Mouse (Mus musculus): ENCODE results near the gene 1700023F06Rik. TPM values are rescaled to one million over a fixed set of nuclear protein-coding genes. Genes with fewer than 3 reads are reported as not detected.

The 1700023F06Rik gene
- polyA plus RNA-seq, 1 experiment = not detected

DNA sequence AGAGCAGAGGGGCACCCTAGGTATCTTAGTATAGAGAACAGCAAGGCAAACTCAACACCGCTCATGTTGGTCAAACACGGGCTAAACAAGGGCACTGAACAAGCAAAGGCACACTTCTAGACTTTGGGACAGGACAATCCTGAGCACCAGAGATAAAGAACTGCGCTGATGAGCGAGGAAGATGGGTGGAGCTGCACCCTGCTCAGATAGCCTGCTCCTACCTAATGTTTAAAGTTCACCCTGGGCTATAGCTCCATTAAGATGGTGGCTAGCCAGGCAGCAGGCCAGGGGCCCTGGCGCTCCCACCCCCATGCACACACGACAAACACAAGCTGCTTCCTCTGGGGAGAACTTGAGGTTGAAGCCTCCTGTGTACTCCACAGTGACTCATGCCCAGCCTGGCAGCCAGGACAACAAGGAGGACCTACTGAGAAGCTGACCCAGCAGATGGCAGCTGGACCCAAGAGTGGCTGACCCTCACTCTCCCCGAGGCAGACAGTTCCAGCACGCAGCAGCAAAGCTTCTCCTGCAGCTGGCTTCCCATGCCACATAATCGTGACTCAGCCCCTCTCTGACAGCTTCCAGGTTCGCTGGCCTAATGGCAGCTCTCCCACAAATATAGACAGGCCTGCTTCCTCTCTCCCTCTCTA lies 37.8 kb upstream of the 1700023F06Rik start:
- Histone ChIP-seq H3K9me3 (ENCODE audit: control insufficient read depth, low read length) (no peaks in the 10 kb centered on the region), H3K27me3 (ENCODE audit: control insufficient read depth) (no peaks in the 10 kb centered on the region), H3K4me1 (ENCODE audit: control insufficient read depth) (peaks cover 12% of the 10 kb centered on the region), H3K4me3 (replicated peaks) (no peak overlapping the region), H3K36me3 (ENCODE audit: control insufficient read depth) (no peaks in the 10 kb centered on the region)
- TF ChIP-seq GATA1 (IDR thresholded peaks at IDR 0.05; ENCODE audit: low read length) = no peak
- no peak for TF ChIP-seq TAL1 (IDR thresholded peaks at IDR 0.05; ENCODE audit: low read length)

DNA sequence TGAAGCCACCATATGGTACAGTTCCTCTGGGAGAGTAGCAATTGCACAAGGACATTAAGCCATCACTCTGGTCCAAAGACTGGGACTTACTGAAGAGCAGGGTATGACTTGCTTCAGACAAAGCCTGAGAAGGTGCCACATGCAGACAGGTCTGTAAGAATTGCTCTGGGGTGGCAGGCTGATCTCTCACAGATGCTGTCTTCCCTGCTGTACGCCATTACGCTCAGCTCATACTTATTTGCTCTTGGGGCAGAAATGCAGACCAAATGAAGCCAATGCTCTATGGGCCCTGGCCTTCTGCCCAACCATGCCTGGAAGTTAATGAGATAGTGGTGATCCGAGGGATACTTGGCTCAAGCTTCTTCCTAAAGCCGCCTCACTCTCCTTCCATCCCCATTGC lies 36.5 kb upstream of the 1700023F06Rik start:
- Histone ChIP-seq H3K4me1 (ENCODE audit: control insufficient read depth) (peaks cover 12% of the 10 kb centered on the region), H3K27me3 (ENCODE audit: control insufficient read depth) (no peaks in the 10 kb centered on the region), H3K4me3 (replicated peaks) (no peak overlapping the region), H3K9me3 (ENCODE audit: control insufficient read depth, low read length) (no peaks in the 10 kb centered on the region), H3K36me3 (ENCODE audit: control insufficient read depth) (no peaks in the 10 kb centered on the region)
- no peak for TF ChIP-seq TAL1 (IDR thresholded peaks at IDR 0.05; ENCODE audit: low read length)
- TF ChIP-seq GATA1 (IDR thresholded peaks at IDR 0.05; ENCODE audit: low read length) = no peak

DNA sequence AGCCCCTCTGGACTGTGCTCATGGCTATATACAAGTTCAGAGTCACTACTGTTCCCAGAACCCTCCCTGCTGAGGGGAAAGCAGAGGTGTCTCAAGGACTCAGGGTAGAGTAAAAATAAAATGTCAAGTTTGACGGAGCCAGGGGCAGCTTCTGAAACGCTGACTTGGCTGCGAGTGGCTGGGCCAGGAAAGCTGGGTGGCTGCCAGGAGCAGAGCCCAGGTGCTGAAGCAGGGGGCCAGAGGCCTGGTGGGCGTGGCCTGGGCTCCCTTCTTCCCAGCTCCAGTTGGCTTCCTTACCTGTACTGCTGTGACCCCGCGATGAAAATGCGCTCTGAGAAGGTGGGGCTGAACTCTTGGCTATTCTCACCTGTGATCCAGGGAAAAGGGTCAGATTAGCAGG lies 32.4 kb upstream of the 1700023F06Rik start:
- Histone ChIP-seq H3K9me3 (ENCODE audit: control insufficient read depth, low read length) (no peaks in the 10 kb centered on the region), H3K36me3 (ENCODE audit: control insufficient read depth) (no peaks in the 10 kb centered on the region), H3K4me3 (replicated peaks) (no peak overlapping the region), H3K27me3 (ENCODE audit: control insufficient read depth) (no peaks in the 10 kb centered on the region), H3K4me1 (ENCODE audit: control insufficient read depth) (peaks cover under 1% of the 10 kb centered on the region; the same call in 1 of the 2 replicates)
- TF ChIP-seq TAL1 (IDR thresholded peaks at IDR 0.05; ENCODE audit: low read length) (no peak), GATA1 (IDR thresholded peaks at IDR 0.05; ENCODE audit: low read length) (no peak)

DNA sequence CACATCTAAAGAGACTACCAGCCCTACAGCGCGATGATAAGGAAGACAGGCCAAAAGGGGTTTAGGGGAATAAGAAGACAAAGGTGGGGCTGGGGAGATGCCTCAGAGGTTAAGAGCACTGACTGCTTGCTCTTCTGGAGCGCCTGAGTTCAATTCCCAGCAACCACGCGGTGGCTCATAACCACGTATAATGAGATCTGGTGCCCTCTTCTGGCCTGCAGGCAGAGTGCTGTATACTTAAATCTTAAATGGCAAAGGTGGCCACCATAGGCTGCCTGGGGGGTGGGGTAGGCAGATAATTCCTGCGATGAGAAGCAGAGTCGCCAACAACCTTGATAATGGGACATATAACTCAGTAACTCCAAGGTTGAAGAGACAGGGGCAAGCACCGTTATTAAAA lies 29.4 kb upstream of the 1700023F06Rik start:
- Histone ChIP-seq H3K27me3 (ENCODE audit: control insufficient read depth) (no peaks in the 10 kb centered on the region), H3K9me3 (ENCODE audit: control insufficient read depth, low read length) (no peaks in the 10 kb centered on the region), H3K4me3 (replicated peaks) (no peak overlapping the region), H3K4me1 (ENCODE audit: control insufficient read depth) (no peaks in the 10 kb centered on the region), H3K36me3 (ENCODE audit: control insufficient read depth) (no peaks in the 10 kb centered on the region)
- TF ChIP-seq GATA1 (IDR thresholded peaks at IDR 0.05; ENCODE audit: low read length) (no peak), TAL1 (IDR thresholded peaks at IDR 0.05; ENCODE audit: low read length) (no peak)

DNA sequence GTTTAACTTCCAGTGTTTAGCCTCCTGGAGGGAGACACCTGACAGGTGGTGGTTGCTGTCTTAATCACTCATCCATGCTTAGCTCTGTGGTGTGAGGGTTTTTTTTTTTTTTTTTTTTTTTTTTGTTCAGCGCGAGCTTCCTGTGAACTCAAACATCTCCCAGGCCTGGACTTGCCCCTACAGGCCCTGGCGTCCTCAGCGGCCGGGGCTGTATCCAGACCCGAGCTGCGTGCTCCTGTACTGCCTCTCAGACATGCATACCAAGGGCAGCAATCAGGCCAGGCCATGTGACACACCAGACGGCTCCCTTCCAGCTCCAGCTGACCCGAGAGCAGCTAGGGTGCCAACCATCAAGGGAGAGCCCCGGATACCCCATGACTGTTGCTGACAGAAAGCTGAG lies 28.5 kb upstream of the 1700023F06Rik start:
- Histone ChIP-seq H3K27me3 (ENCODE audit: control insufficient read depth) (no peaks in the 10 kb centered on the region), H3K4me3 (replicated peaks) (no peak overlapping the region), H3K4me1 (ENCODE audit: control insufficient read depth) (no peaks in the 10 kb centered on the region), H3K36me3 (ENCODE audit: control insufficient read depth) (no peaks in the 10 kb centered on the region), H3K9me3 (ENCODE audit: control insufficient read depth, low read length) (no peaks in the 10 kb centered on the region)
- TF ChIP-seq TAL1 (IDR thresholded peaks at IDR 0.05; ENCODE audit: low read length) = no peak
- no peak for TF ChIP-seq GATA1 (IDR thresholded peaks at IDR 0.05; ENCODE audit: low read length)

DNA sequence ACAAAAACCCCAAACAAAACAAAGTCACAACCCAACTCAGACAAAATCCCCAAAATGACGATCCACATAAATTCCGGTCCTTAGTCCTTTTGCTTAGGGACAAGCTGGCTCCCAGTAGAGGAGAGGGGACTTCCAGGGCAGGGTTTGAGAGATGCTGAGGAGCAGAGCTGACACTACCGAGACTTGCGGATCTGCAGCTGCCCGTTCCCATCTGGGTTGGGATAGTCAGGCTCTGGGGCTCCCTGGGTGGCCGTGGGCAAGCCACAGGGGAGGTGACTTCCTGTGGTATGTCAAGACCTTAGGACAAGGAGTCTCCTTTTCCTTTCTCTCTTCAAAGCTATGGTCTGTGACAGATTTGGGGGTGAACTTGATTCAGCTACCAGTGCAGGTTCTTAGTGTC lies 28.1 kb upstream of the 1700023F06Rik start:
- Histone ChIP-seq H3K9me3 (ENCODE audit: control insufficient read depth, low read length) (no peaks in the 10 kb centered on the region), H3K4me3 (replicated peaks) (no peak overlapping the region), H3K27me3 (ENCODE audit: control insufficient read depth) (no peaks in the 10 kb centered on the region), H3K36me3 (ENCODE audit: control insufficient read depth) (no peaks in the 10 kb centered on the region), H3K4me1 (ENCODE audit: control insufficient read depth) (no peaks in the 10 kb centered on the region)
- TF ChIP-seq GATA1 (IDR thresholded peaks at IDR 0.05; ENCODE audit: low read length) (no peak), TAL1 (IDR thresholded peaks at IDR 0.05; ENCODE audit: low read length) (no peak)

DNA sequence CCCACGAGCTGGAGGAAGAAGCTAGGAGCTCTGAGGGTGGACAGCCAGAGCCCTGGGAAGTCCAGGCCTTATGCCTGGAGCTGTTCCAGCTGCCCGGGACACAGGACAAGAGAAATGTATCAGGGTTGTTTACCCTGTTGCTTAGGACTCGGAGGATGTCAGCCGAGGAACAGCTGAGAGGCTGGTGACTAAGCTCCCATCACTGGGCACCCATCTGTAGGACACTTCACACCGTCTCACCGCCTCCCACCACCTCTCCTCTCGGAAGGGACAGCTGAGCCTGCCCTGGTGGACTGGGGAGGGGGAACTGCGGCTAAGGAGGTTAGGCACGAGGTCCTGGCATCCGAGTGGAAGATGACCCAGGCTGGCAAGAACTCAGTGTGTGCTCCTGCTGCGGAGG lies 27.3 kb upstream of the 1700023F06Rik start:
- Histone ChIP-seq H3K27me3 (ENCODE audit: control insufficient read depth) (no peaks in the 10 kb centered on the region), H3K9me3 (ENCODE audit: control insufficient read depth, low read length) (no peaks in the 10 kb centered on the region), H3K36me3 (ENCODE audit: control insufficient read depth) (no peaks in the 10 kb centered on the region), H3K4me1 (ENCODE audit: control insufficient read depth) (no peaks in the 10 kb centered on the region), H3K4me3 (replicated peaks) (no peak overlapping the region)
- TF ChIP-seq GATA1 (IDR thresholded peaks at IDR 0.05; ENCODE audit: low read length) (no peak), TAL1 (IDR thresholded peaks at IDR 0.05; ENCODE audit: low read length) (no peak)

DNA sequence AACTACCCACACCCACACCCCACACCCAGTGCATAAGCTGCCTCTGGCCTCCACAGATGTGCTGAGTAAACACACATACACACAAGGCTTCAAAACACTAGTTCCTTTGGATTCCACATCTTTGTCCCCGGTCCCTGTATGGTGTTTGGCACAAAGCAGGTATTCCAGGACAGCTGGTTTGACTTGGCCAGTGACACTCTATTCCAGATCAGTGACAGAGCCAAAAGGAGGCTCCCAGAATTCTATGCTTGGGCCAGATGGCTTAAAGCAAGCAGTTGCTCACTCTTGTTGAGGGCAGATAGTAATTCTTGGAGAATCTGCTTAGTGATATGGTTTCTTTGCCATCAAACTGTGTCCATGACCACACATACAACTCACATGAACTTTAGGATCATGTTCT lies 26.1 kb upstream of the 1700023F06Rik start:
- Histone ChIP-seq H3K4me1 (ENCODE audit: control insufficient read depth) (no peaks in the 10 kb centered on the region), H3K4me3 (replicated peaks) (no peak overlapping the region), H3K9me3 (ENCODE audit: control insufficient read depth, low read length) (no peaks in the 10 kb centered on the region), H3K27me3 (ENCODE audit: control insufficient read depth) (no peaks in the 10 kb centered on the region), H3K36me3 (ENCODE audit: control insufficient read depth) (peaks cover 6% of the 10 kb centered on the region)
- no peak for TF ChIP-seq TAL1 (IDR thresholded peaks at IDR 0.05; ENCODE audit: low read length)
- TF ChIP-seq GATA1 (IDR thresholded peaks at IDR 0.05; ENCODE audit: low read length) = no peak

DNA sequence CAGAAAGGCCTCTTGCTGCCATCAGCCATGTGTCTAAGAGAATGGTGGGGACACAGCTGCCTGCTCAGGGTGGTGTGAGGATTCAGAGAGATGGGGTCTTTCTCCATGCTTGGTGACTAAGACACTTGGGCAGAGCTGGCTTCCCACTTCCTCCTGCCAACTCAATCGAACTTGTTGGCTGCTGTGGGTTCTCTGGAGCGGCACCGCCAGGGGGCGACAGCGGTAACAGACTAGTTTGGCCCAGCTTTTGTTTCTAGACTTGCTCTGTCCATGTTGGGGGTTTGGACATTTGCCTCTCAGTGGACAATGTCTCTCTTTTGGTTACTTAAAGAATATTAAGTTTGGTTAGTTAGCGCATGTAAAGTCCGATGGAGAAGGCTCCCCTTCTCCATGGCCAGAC lies 24.6 kb upstream of the 1700023F06Rik start:
- TF ChIP-seq TAL1 (IDR thresholded peaks at IDR 0.05; ENCODE audit: low read length) = no peak
- TF ChIP-seq GATA1 (IDR thresholded peaks at IDR 0.05; ENCODE audit: low read length) = no peak
- H3K4me3 ChIP-seq (replicated peaks) = no peak overlapping the region
- H3K4me1 ChIP-seq (ENCODE audit: control insufficient read depth) = no peaks in the 10 kb centered on the region
- peaks cover 6% of the 10 kb centered on the region for H3K36me3 ChIP-seq (ENCODE audit: control insufficient read depth)
- no peaks in the 10 kb centered on the region for H3K27me3 ChIP-seq (ENCODE audit: control insufficient read depth)
- no peaks in the 10 kb centered on the region for H3K9me3 ChIP-seq (ENCODE audit: control insufficient read depth, low read length)

DNA sequence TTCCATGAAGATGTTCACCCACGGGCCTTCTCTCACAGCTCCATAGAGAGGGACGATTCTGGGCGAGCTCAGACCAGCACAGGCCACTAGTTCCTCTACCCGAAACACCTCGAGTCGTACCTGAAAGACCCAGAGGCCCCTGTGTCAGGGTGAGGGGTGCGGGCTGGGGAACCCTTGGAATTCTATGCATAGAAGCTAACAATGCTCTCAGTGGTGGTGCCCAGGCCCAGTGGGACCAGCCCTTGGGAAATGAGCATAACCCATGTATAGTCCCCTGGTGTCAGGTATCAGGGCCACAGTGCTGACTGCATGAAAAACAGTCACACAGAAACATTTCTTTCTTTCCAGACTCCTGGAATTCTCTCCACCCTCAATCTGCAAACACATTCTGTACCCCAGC lies 23.0 kb upstream of the 1700023F06Rik start:
- Histone ChIP-seq H3K4me1 (ENCODE audit: control insufficient read depth) (no peaks in the 10 kb centered on the region), H3K27me3 (ENCODE audit: control insufficient read depth) (no peaks in the 10 kb centered on the region), H3K9me3 (ENCODE audit: control insufficient read depth, low read length) (no peaks in the 10 kb centered on the region), H3K4me3 (replicated peaks) (no peak overlapping the region), H3K36me3 (ENCODE audit: control insufficient read depth) (peaks cover 6% of the 10 kb centered on the region)
- no peak for TF ChIP-seq GATA1 (IDR thresholded peaks at IDR 0.05; ENCODE audit: low read length)
